Mouse (Mus musculus) lung, embryonic 14.5 days (tissue): ENCODE data around the gene Grhl3. TPM values are rescaled to one million over a fixed set of nuclear protein-coding genes. Genes with fewer than 3 reads are reported as not detected.
A peak's percentile ranks its signal among the peaks of the same experiment; 100 is the strongest.

ENCODE experiments used
- ATAC-seq: fragments of 200-750 bp; cut with Nextera tagmentation; 2 replicates; pipeline ENCODE4 v1.8.0; 2017; ENCODE audit warnings: mild to moderate bottlenecking, moderate TSS enrichment, moderate library complexity; ENCODE audit not compliant: insufficient read depth
- DNase-seq: peaks from one replicate; pipeline ENCODE4 v3.0.0-alpha.2; 2015
- H3K27ac ChIP-seq: fragments of 300-500 bp; sonication (generic); 2 replicates; pipeline ENCODE4 v1.5.1; 2014; ENCODE audit warnings: low read depth, mild to moderate bottlenecking, moderate library complexity
- H3K27me3 ChIP-seq: fragments of 300-500 bp; sonication (generic); 2 replicates; pipeline ENCODE4 v1.6.1; 2014; ENCODE audit warnings: low read length, control low read depth; ENCODE audit not compliant: insufficient read depth
- H3K36me3 ChIP-seq: fragments of 300-500 bp; sonication (generic); 2 replicates; pipeline ENCODE4 v1.6.1; 2014; ENCODE audit warnings: control low read depth; ENCODE audit not compliant: insufficient read depth
- H3K4me1 ChIP-seq: fragments of 300-500 bp; sonication (generic); 2 replicates; pipeline ENCODE4 v1.6.1; 2014; ENCODE audit warnings: antibody characterized with exemption, control low read depth; ENCODE audit not compliant: insufficient read depth
- H3K4me2 ChIP-seq: fragments of 300-500 bp; sonication (generic); 2 replicates; pipeline ENCODE4 v1.6.1; 2014; ENCODE audit warnings: mild to moderate bottlenecking
- H3K4me3 ChIP-seq: fragments of 300-500 bp; sonication (generic); 2 replicates; pipeline ENCODE4 v1.5.1; 2014; ENCODE audit warnings: low read depth, low read length
- H3K9ac ChIP-seq: fragments of 300-500 bp; sonication (generic); 2 replicates; pipeline ENCODE4 v1.6.1; 2014
- H3K9me3 ChIP-seq: fragments of 300-500 bp; sonication (generic); 2 replicates; pipeline ENCODE4 v1.6.1; 2016; ENCODE audit warnings: low read depth, low read length, control low read depth
- CTCF ChIP-seq: IDR thresholded peaks from 2 replicates; pipeline ENCODE4 v1.5.1; 2016; ENCODE audit warnings: antibody characterized with exemption, low read depth
- WGBS: fragments of 180-500 bp; shearing (Covaris S2); extraction: QIAGEN DNeasy Blood & Tissue Kit; methylation state at CpG from one replicate; pipeline ENCODE4 v1.1.7; 2014; 5-methylcytosine and 5-hydroxymethylcytosine counted together
- polyA plus RNA-seq: library from polyadenylated mRNA; unstranded; fragments of >200 nt; fragmentation: Nextera tagmentation; extraction: Ambion mirVana; gene quantifications from 2 replicates; pipeline ENCODE4 v1.2.1, GENCODE M21; 2014

The Grhl3 gene
- polyA plus RNA-seq, 1 experiment from 2014 or later = 2.5 TPM

DNA sequence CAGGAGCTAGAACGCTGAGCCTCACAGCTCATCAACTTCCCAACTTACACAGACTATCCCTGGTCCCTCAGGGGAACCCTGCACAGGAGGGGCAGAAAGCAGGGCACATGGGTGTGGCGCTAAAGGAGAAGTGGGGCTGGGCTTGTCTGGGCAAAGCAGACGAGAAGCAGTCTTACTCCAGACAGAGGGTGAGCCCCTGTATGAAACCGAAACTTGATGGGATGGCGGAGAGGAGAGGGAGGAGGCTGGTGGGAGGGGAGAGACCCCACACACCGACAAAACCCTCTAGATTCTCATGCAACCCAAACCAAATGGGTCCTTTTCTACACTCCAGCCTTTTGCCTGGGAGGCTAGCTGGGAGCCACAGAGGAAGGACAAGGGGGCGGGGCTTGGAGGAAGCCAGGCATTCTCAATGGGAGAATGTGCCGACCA is 28.3 kb downstream of the Grhl3 start:
- Histone ChIP-seq H3K27ac (no peak overlapping the region), H3K27me3 (no peaks in the 10 kb centered on the region), H3K9me3 (no peaks in the 10 kb centered on the region), H3K4me3 (peak overlapping the region; percentile 24), H3K4me1 (peaks cover 32% of the 10 kb centered on the region), H3K36me3 (no peaks in the 10 kb centered on the region), H3K4me2 (peak overlapping the region; percentile 53), H3K9ac (0 out of 2 replicates have a peak overlapping the region, but pooled peaks have one; percentile 31)
- 13% methylated on average over 8 of the region's 8 CpGs for WGBS
- DNase-seq (peak; percentile 52), ATAC-seq (peak; percentile 38; the same call in 1 of the 2 replicates)
- no peak for TF ChIP-seq CTCF

DNA sequence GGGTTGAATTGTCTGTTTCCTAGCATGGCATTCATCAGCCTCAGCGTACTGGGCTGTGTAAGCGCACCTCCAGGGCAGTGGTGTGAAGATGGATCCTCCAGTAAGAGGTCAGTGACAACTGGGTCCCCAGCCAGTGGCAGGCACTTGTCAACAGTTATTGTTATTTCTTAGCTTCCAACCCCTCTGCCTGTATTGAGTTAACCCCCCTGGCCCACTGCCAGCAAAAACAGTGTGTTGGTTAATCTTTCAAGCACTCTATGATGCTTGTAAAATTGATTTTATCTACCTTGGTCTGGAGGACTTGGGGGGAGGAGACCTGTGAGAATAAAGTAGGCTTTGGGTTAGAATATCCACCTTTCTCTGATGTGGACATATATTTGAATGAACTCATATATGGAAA is 29.1 kb downstream of the Grhl3 start:
- Histone ChIP-seq H3K27ac (no peak overlapping the region), H3K4me2 (peak overlapping the region; percentile 53; the same call in 1 of the 2 replicates), H3K9me3 (no peaks in the 10 kb centered on the region), H3K9ac (no peak overlapping the region), H3K4me3 (no peak overlapping the region), H3K4me1 (peaks cover 28% of the 10 kb centered on the region), H3K36me3 (no peaks in the 10 kb centered on the region), H3K27me3 (no peaks in the 10 kb centered on the region)
- WGBS = 63% methylated on average over 2 of the region's 2 CpGs
- ATAC-seq (no peak), DNase-seq (peak; percentile 34)
- no peak for TF ChIP-seq CTCF

- Histone ChIP-seq H3K9me3 (no peaks in the 10 kb centered on the region), H3K27ac (no peak overlapping the region), H3K4me3 (no peak overlapping the region), H3K9ac (no peak overlapping the region), H3K4me2 (no peak overlapping the region), H3K4me1 (peaks cover 5% of the 10 kb centered on the region; the same call in 1 of the 2 replicates), H3K36me3 (no peaks in the 10 kb centered on the region), H3K27me3 (no peaks in the 10 kb centered on the region)
- DNase-seq (no peak), ATAC-seq (no peak)
- WGBS = 54% methylated on average over 9 of the region's 9 CpGs
- TF ChIP-seq CTCF = no peak
These were observed 33.4 kb downstream of the Grhl3 start for GRCm38 (mm10) chr4:135540057-135540456.

DNA sequence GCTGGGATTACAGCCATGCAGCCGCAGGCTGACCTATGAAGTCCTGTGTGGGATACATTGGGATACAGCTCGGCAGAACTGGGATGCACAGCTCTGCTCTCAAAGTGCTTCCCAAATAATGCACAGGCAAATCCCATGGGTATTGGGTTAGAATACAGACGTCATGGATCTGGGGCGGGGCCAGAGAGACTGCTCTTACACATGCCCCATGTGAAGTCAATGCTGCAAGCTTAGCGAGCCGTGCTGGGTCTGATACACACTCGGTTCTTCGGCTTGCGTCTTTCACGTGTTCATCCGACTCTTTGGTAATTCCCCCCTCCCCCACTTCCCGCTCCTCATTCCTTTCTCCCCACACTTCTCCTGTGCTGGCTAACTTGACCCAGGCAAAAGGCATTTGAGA is 34.4 kb downstream of the Grhl3 start:
- Histone ChIP-seq H3K36me3 (no peaks in the 10 kb centered on the region), H3K4me1 (no peaks in the 10 kb centered on the region), H3K9ac (no peak overlapping the region), H3K27me3 (no peaks in the 10 kb centered on the region), H3K9me3 (no peaks in the 10 kb centered on the region), H3K4me3 (no peak overlapping the region), H3K4me2 (no peak overlapping the region), H3K27ac (no peak overlapping the region)
- TF ChIP-seq CTCF = no peak
- ATAC-seq (no peak), DNase-seq (no peak)
- 80% methylated on average over 12 of the region's 12 CpGs for WGBS

GRCm38 (mm10) chr4:135535021-135535420 is 38.4 kb downstream of the Grhl3 start:
- no peaks in the 10 kb centered on the region for H3K27me3 ChIP-seq
- H3K27ac ChIP-seq = no peak overlapping the region
- no peaks in the 10 kb centered on the region for H3K36me3 ChIP-seq
- DNase-seq = no peak
- TF ChIP-seq CTCF = no peak
- WGBS = 93% methylated on average over 3 of the region's 3 CpGs
- H3K9ac ChIP-seq = no peak overlapping the region
- no peaks in the 10 kb centered on the region for H3K9me3 ChIP-seq
- ATAC-seq = no peak
- no peak overlapping the region for H3K4me3 ChIP-seq
- H3K4me2 ChIP-seq = no peak overlapping the region
- H3K4me1 ChIP-seq = no peaks in the 10 kb centered on the region

- Histone ChIP-seq H3K9me3 (no peaks in the 10 kb centered on the region), H3K4me3 (no peak overlapping the region), H3K4me2 (no peak overlapping the region), H3K36me3 (no peaks in the 10 kb centered on the region), H3K27me3 (no peaks in the 10 kb centered on the region), H3K27ac (no peak overlapping the region), H3K4me1 (no peaks in the 10 kb centered on the region), H3K9ac (no peak overlapping the region)
- DNase-seq (no peak), ATAC-seq (no peak)
- 53% methylated on average over 6 of the region's 6 CpGs for WGBS
- TF ChIP-seq CTCF = no peak
These were observed 40.4 kb downstream of the Grhl3 start for GRCm38 (mm10) chr4:135533001-135533400.

DNA sequence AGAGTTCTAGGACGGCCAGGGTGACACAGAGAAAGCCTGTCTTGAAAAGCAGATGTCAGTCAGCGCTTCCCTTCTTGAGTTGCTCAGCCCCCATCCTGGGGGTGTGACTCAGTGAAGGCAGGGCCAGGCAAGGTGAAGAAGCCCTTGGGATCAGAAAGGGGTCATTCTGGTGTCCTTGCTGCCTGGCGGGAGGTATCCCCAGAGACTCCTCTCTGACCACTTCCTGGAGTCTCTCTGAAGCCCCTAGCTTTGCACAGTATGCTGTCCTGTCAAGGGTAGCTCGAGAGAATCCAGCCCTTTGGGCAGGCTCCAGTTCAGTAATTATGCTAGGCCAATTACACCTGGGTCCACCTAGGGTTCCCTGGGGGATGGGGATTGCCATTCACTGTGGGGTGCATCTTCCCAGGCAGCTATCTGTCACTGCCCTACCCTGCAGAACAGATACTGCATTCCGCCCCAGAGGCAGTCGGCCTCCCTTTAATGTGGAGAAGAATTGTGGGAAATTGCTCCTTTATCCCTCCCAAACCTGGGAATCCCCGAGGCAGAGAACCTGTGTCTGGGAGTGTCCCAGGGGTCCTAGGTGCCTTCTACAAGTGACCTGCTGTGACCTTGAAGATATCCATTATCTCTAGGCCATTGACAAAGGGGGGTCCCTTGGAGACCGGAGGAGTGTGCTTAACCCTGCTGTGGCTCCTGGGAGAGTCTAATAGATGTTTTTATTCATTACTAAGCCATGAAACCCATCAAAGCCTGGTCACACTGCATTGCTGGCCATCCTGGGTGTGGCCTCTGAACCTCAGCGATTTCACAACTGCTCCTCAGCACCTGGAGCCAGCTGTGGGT is 41.4 kb downstream of the Grhl3 start:
- DNase-seq (no peak), ATAC-seq (no peak)
- H3K9ac ChIP-seq = no peak overlapping the region
- TF ChIP-seq CTCF = no peak
- no peak overlapping the region for H3K4me2 ChIP-seq
- no peaks in the 10 kb centered on the region for H3K36me3 ChIP-seq
- H3K9me3 ChIP-seq = no peaks in the 10 kb centered on the region
- H3K4me1 ChIP-seq = no peaks in the 10 kb centered on the region
- H3K27ac ChIP-seq = no peak overlapping the region
- WGBS = 52% methylated on average over 9 of the region's 9 CpGs
- no peak overlapping the region for H3K4me3 ChIP-seq
- H3K27me3 ChIP-seq = no peaks in the 10 kb centered on the region
